Mouse (Mus musculus): ENCODE results near the gene Coro7. TPM values are rescaled to one million over a fixed set of nuclear protein-coding genes. Genes with fewer than 3 reads are reported as not detected.
"Not testable (repeated sequence)": the region's sequence is repeated elsewhere in the genome, so short reads cannot be mapped to it uniquely, and the experiment has no call there.

The Coro7 gene
- polyA plus RNA-seq (2012; rRNA removed), result 40.2 and 44.5 TPM in 2 replicates

DNA sequence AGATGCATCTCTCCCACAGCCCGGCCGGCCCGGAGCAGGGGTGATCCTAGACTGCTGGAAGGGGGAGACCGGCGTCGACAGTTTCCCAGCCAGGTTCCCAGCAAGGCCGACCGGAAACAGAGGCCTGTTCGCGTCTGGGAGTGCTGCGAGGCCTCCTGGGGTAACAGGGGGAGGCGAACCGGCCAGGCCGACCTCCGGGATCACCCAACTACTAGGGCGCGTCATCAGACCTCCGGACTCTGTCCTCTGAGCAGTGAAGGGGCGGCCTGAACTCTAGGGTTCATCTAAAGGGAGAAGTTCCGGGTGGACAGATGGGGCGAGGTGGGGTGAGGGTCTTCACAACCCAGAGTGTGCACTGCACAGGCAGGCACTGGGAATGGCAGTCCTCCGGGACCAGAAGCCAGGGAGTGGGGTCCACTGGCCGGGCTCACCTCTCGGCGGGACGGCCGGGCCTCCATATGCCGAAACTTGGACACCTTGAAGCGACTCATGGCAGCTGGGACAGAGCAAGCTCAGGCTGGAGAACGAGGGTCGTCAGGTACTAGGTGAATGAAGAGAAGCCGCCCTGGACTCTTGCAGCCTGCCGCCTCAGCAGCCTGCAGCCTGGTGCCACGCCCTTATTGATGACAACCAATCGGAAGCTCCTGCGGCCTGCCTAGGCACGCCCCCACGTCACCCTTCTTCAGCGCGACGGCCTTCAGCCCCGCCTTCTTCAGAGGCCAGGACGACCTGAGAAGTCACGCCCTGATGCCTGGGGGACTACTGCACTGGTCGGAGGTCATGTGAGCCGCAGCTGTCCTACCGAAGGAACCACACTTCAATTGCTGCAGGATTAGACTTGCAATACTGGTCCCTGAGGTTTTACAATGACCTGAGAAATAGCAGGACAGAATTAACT is at the start of gene Coro7:
Gene Coro7, minus strand, starts transcription at position 657 of the 898 bp plus-strand sequence.
- peak; percentile 83 for DNase-seq (ENCODE audit: low read depth)

DNA sequence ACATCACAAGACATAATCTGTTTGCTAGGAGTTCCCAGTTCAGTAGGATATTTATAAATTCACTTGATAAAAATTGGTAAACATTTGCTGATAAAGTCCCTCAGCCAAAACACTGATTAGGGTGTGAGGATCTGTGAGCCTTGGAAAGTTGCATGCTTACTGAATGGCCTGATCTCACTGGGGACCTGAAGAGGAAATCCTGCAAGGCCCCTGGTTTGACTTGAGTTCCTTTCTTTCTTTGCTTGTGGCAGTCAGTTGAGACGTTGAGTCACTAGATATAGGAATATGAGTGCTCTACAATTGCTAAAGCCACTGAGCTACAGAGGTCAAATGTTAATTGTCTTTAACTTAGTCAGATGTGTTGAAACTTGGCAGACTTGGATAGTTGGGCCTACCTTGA is 48.4 kb upstream of the Coro7 start:
- DNase-seq (ENCODE audit: low read depth), result peak; percentile 50

DNA sequence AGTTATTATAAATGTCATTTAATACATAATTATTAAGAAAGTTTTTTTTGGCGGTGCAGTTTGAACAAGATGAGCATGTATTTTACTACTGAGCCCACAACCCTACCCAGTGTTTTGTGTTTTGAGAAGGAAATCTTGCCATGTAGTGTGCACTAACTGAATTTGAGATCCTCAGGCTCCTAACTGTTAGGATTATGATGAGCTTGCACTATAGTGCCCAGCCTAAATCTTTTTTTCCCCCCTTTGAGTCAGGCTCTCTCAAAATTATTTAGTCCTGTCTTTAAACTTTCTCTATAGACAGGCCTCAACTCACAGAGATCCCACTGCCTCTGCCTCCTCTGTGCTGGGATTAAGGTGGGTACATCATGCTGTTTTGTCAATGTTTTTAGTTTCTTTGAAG is 47.9 kb upstream of the Coro7 start:
- DNase-seq (ENCODE audit: low read depth), result no peak

DNA sequence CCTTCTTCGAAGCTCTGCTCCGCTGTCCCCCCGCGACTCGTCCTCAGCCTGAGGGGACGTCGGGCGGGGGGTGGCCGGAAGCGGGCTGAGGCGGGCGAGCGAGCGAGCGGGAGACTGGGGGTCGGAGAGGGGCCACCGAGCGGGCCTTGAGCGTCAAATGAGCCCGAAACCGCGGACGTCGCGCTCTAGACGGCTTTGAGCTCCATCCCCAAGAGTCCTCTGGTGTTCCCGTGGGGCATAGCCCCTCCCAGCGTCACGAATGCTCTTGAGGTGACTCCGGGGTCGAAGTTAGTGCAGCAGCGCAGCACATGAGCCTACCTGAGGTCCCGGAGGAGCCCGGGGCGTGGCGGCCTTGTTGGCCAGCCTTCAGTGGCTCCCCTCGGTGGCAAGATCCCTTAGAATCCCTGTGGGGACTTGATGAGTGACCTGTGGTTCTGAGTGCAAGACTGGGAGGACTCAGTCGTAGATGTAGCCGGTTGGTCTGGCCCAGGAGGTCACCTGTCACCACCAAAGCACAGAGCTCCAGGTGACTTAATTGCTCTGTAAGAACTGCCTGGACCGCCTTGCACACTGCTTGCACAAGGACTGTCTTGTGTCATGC is 47.1 kb upstream of the Coro7 start:
- DNase-seq (ENCODE audit: low read depth), result peak; percentile 59

DNA sequence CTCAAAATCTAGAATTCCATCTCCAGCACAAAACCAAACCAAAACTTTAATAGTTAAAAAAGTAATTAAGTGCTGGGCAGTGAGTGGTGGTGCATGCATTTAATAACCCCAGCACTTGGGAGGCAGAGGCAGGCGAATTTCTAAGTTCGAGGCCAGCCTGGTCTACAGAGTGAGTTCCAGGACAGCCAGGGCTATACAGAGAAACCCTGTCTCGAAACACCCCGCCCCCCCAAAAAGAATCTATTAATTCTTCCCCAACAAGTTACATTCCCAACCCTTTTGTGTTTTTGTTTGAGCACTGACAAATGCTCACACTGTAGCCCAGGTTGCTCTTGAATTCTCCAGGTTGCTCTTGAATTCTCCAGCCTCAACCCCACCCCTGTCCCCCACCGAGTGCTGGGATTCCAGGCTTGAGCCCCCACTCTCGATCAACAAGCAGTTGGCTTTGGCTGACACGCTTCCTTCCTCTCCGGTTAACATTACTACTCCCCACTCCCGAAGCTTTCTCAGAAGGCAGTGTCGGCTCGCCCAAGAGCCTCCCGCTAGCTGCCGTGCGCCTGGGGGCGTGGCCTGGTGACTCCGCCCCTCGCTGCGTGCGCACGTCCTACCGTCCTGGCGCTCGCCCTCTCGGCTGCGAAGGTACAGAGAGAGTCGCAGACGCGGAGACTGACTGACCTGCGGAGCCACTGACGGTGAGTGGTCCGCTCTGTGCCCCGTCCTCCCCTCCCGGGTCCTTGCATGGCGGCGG is 46.4 kb upstream of the Coro7 start, which contains the start of gene Hmox2:
Gene Hmox2, plus strand, starts transcription at position 582 of the 748 bp plus-strand sequence.
- no peak for DNase-seq (ENCODE audit: low read depth)

DNA sequence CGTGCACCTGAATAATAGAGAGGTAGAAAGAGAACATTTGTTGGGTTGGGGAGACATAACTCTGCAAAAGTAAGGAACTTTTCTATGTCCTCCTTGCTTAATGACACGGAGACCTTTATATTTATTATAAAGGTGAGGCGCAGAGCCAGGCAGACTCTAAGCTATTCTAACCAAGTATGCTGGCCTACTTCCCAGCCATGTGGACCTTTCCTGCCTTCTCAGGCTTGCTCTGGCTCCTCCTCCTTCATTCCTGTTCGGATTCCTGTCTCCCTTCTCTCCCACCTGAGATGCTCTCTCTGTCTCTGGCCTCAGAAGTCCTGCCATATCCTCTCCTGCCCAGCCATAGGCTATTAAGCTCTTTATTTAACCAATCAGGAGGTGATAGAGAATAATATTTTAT is 45.7 kb upstream of the Coro7 start:
- no peak for DNase-seq (ENCODE audit: low read depth)

DNA sequence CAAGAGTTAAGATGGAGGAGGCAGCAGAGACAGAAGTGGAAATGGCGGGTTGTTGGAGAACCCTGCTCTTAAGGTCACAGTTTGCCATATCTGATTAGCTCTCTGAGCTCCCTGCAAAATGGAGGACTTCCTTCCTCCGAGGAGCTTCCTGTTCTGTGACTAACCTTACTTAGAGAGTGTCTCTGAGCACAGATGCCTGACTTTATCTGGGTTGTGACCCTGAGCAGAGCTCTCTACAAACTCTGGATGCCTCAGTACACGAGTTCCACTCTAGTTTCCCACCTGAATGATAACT is 43.3 kb upstream of the Coro7 start:
- DNase-seq (ENCODE audit: low read depth), result no peak

DNA sequence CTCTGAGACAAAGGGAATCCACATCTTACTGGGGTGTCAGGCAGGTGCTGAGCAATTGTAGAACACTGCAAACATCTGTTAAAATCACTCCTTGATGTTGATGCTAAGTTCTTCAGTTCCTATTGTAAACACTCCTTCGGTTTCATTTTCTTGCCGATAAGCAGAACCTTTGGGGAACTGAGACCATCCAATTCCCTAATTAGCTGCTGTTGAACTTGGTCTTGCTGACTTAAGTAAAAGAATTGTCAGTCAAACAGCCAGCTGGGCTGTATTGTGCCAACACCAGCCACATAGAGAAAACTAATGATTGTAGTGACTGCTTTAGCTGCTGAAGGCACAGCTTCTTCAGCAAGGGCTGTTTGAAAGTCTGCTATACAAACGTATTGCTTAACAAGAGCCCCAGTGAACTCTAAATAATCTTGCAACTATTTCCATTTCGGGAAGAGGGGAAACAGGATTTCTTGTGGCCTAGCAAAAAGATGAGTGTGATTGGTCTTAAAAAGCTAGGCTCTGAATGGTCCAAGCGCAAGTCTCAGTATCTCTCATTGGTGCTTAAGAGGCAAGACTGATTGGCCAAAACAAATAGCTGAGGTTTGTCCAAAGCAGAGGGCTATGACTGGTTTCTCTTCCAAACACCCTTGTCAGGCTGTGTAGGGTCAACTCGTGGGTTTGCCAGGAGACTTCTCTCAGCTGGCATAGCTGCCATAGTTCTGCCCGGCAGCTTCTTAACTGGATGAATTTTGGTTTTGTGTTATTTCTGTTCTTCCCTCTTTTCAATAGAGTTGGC is 42.7 kb upstream of the Coro7 start:
- DNase-seq (ENCODE audit: low read depth), result no peak

DNA sequence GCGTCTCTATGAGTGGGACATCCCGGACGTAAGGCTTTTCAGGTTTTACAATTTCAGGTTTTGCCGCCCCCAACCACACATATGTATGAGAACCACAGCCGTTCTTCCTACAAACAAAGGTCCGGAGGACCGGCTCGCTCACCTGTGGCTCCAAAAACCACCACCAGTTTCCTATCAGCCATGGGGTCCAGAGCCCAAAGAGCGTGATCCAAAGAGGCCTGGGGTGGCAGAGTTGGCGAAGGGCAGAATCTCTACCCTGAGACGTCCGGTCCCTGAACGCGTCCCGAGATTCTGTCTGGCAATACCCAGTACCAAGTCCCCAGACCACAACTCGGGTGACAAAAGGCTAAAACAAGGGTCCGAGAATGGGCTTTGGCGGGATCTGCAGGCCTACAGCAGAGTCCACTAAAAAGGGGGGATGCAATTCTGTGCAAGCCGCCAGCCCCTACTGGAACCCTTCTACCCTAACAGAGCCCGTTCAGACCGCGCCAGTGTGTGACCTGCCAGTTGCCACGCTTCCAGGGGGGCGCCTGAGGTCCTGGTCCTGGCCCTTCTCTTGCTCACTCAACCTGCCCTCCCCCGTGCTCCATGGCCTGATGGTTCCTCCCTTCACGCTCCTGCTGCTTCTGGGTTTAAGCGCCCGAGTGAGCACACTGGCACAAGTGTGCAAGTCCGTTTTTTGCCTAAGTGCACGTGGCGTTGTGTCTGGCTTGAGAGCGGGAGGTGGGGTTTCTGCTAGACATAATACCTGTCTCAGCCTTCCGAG is 39.4 kb upstream of the Coro7 start, which contains the start of gene Nmral1:
Gene Nmral1, minus strand, starts transcription at position 604 of the 766 bp plus-strand sequence.
- DNase-seq (ENCODE audit: low read depth), result no peak

DNA sequence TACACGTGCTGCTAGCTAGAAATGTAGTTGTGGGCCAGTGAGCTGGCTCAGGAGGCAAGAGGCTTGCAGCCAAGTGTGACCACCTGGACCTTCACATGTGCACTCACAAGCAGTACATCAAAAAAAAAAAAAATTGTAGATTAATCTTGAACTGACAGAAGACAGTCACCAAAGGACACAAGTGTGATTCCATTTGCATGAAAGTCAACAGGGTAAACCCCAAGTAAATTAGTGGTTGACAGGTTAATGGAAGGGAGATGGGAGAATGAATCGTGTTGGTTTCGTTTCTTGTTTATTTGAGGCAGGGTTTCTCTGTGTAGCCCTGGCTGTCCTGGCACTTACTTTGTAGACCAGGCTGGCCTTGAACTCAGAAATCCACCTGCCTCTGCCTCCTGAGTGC is 38.3 kb upstream of the Coro7 start:
- DNase-seq (ENCODE audit: low read depth), result no peak

DNA sequence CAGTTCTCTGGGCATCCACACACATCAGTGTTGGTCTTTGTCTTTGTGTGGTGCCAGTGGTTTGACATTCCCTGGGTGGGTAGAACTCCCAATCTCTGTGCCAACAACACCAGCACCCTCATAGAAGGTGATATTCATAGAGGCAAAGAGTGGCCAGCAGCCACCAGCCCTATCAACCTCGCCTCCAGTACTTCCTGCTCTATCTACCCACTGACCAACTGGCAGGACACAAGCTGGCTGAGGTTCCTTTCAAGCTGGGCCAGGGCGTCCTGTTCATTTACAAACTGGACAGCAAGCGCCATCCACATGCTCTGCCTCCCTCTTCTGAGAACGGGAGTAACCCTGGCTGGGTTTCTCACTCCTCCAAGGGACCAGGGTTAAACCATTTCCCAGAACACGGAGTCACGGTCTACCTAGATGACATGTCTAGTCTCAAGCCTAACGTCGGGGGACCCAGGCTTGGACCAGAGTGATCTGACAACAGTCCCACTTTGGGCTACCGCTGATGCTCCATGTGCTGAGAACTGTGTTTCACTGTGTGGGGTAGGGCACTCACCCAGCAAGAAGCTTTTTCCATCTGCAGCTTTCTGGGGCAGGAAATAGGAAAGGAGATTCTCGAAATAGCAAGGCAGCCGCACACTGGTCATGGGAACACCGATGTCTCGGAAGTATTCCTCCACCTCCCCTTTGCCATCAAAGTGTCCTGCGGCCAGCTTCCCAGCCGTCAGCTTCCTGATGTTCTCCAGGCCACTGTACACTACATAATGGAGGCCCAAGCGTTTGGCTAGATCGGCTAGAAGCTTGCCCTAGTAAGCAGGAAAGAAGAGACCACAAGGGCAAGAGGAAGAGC is 34.5 kb upstream of the Coro7 start:
- DNase-seq (ENCODE audit: low read depth), result no peak

DNA sequence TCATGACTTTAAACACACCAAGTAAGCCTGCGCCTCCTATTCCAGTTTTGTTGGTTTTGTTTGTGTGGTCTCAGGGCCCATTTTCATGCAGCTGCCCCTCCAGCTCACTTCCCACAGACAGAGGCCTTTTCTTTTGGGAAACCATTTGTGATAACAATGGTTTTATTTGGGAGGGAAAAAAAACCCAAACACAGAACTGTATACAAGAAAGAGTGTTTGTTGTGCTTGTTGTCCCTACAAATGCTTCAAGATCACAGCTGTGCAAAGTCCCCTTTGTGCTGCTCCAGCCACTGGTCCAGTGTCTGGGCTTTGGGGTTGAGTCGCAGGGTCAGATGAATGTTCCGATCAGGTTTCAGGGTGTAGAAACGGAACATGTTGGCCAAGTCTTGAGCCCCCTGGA is 31.6 kb upstream of the Coro7 start:
- DNase-seq (ENCODE audit: low read depth), result no peak

DNA sequence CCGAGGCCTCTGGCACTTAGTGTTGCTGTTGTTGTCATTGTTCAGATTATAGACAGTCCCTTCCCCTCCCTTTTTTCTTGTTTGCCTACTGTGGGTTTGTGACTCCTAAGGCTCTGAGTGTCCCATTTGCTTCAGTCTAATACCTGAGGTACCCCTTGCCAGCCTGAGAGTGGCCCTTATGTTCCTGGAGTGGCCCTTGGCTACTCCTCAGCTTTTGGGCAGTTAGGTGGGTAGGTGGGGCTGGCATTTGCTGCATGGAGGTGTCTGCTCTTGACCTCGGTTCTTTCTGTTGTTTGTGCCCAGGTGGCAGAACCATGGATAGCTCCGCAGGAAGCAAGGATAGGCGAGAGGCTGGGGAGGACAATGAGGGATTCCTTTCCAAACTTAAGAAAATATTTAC is 26.0 kb upstream of the Coro7 start:
- no peak for DNase-seq (ENCODE audit: low read depth)

DNA sequence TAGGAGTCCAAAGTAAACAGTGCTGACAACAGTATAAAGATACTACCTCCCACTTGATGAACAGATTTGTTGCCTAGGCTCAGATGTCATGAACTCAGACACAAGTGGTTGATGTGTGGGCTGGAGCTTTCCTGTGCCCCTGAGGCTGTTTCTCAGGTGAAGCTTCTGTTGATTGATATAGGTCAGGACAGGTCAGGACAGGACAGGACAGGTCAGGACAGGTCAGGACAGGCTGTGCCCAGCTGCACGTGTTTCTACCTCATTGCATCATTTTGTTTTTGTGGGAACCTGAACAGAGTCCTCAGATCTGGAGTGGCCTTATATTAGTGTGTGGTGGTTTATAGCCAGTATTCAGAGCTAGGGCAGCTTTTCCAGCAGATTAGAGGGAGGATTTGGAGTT is 23.1 kb upstream of the Coro7 start:
- peak; percentile 76 for DNase-seq (ENCODE audit: low read depth)

DNA sequence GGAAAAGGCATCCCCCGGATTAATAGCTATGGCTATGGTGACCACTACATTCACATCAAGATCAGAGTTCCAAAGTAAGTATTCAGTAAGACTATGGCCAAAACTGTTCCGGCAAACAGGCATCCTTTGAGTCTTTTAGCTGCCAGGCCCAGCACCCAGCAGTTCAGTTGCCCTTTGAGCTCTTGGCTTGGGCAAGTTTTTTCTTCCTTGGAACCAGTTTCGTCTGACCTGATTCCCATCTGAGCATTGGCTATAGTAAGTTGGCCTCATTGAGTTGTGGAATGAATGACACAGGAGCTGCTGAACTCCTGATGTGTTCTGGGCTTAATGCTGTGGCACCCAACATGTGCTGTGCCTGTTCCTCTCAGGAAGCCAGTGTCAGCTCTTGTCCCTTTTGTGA is 21.6 kb upstream of the Coro7 start:
- no peak for DNase-seq (ENCODE audit: low read depth)

DNA sequence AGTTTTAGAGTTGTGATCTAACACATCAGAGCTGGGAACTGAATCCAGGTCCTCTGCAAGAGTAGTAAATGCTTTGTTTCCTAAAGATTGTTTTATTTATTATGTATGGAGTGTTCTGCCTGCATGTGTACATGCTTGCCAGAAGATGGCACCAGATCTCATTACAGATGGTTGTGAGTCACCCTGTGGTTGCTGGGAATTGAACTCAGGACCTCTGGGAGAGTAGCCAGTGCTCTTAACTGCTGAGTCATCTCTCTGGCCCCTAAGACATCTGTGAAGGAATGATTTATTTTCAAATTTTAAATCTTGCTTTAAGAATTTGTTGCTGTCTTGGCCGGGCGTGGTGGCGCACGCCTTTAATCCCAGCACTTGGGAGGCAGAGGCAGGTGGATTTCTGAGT is 9.8 kb upstream of the Coro7 start:
- DNase-seq (ENCODE audit: low read depth), result not testable (repeated sequence)

DNA sequence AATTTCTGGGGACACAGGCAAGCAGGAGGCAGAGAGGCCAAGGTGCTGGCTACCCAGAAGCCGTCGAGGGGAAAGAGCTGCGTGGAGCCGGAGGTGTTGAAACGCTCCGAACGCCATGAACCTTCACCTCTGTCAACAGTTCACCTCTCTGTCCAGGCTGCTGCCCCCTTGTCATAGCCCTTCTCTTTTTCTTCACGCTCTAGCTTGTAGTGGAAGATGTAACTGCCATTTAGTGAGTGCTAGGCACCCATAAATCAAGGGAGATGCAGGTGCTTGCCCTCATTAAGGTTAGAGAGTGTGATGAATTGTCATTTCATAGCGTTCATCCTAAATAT is 4.8 kb upstream of the Coro7 start:
- DNase-seq (ENCODE audit: low read depth), result no peak

DNA sequence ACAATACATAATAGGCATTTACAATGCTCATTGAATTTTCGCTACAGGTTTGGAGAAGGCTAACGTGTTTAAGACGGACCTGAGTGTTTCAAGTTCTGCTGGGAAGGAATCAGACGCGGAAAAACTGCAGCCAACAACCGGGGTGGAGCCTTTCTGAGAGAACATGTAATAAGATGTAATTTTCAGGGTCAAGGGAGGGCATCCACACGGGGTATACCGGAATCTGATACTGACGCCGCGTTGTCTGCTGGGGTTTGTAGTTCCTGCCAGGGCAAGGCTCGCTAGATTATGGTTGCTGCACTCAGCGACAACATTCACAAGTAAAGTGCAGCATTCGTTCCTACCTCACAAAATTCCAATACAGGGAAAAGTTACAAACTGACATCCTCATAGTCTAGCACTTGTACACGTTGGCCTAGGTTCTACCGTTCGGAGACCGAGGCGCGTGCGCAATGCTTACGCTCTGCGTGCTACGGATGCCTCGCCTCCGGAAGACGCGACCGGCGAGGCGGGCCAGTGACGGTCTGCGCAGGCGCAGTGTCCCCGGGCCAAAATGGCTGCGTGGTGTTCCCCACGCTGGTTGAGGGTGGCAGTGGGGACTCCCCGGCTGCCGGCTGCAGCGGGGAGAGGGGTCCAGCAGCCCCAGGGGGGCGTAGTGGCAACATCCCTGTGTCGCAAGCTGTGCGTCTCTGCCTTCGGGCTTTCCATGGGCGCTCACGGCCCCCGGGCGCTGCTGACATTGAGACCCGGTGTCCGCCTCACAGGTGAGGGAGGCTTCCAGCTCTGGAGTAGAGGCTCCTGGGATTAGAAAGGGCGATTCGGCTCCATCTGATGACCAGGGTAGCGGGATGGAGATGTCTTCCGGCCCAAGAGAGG is 4.2 kb upstream of the Coro7 start:
- peak; percentile 70 for DNase-seq (ENCODE audit: low read depth)

DNA sequence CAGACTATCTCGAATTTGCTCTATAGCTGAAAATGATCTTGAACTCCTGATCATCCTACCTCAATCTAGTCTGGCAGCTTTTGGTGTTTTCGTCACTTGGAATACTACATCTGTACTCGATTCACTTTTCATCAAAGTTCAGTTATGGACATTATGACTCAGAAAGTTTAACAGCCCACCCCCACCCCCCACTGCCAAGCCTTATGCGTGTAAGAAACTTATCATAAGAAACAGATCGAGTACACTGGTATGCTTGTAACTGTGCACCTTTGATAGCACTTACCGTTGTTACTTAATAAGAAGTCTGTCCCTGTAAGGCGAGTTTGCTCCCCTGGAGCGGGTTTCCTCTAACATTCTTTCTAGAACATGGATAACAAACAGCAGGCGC is 3.6 kb upstream of the Coro7 start:
- DNase-seq (ENCODE audit: low read depth), result no peak

Measured in gonadal fat pad, adult 2 months (tissue).